Mouse (Mus musculus): ENCODE measurements around the gene Sipa1. TPM values are rescaled to one million over a fixed set of nuclear protein-coding genes. Genes with fewer than 3 reads are reported as not detected.
A peak's percentile ranks its signal among the peaks of the same experiment; 100 is the strongest.

Gene Sipa1
- polyA plus RNA-seq, 1 experiment, result 417 TPM

DNA sequence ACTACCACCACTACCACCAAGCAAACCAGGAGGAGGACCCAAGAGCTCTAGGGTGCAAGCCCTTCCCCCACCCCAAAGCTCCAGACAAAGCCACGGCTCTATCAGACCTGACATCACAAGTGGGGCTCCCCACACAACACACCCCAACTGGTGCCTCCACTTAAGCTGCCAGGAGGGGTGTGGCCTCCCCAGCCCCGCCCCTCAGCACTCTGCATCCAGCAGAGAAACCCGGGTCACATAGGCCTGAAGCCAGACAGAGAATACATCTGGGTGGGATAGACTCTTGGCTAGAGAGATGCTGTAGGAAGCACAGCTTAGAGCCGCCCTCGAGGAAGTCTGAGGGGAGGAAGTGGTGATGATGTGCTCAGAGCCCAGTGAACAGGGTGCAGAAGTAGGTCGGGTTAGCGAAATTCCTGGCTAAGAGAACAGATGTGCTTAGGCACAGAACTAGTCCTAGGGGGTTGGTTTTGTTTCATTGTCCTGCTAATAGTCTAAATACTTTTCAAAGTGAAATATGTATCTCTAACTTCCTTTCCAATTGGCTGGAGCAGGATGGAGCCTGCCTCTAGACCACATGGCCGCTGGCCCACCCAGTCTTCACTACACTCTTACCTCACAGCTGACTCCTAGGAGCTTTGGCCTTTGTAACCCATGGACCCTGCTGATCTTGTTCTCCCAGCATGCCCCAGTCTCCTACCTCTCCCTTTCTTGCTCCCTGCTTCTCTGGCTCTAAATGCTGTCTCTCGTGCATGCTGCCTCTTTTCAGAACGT, 41.5 kb upstream of the Sipa1 start:
- TF ChIP-seq POLR2A (IDR thresholded peaks at IDR 0.05; ENCODE audit: low read depth, low read length) (no peak), CTCF (IDR thresholded peaks at IDR 0.05; ENCODE audit: extremely low read depth, insufficient read depth, insufficient read length, insufficient replicate concordance) (no peak)
- H3K36me3 ChIP-seq (ENCODE audit: control insufficient read depth, insufficient read depth, low read length), result peaks cover 42% of the 10 kb centered on the region
- WGBS, result 36% methylated on average over 10 of the region's 10 CpGs
- no peaks in the 10 kb centered on the region for H3K27me3 ChIP-seq (ENCODE audit: control insufficient read depth, insufficient read depth, low read length)
- peak overlapping the region; percentile 47 for H3K27ac ChIP-seq (ENCODE audit: insufficient read depth, low read length)
- DNase-seq (ENCODE audit: low read depth in 1 of 2, low spot score in 2 of 2), result no peak
- peaks cover 5% of the 10 kb centered on the region; the same call in 1 of the 2 replicates for H3K4me1 ChIP-seq (ENCODE audit: control insufficient read depth, insufficient read depth, insufficient read length)
- no peak overlapping the region for H3K4me3 ChIP-seq (ENCODE audit: extremely low read depth, insufficient read depth, insufficient read length)

- no peak for DNase-seq (ENCODE audit: low read depth in 1 of 2, low spot score in 2 of 2)
- TF ChIP-seq POLR2A (IDR thresholded peaks at IDR 0.05; ENCODE audit: low read depth, low read length) (no peak), CTCF (IDR thresholded peaks at IDR 0.05; ENCODE audit: extremely low read depth, insufficient read depth, insufficient read length, insufficient replicate concordance) (no peak)
- H3K27ac ChIP-seq (ENCODE audit: insufficient read depth, low read length), result peak within 1 kb of the TSS; percentile 47
- peaks cover 5% of the 10 kb centered on the region; the same call in 1 of the 2 replicates for H3K4me1 ChIP-seq (ENCODE audit: control insufficient read depth, insufficient read depth, insufficient read length)
- WGBS, result 70% methylated on average over 17 of the region's 17 CpGs
- H3K4me3 ChIP-seq (ENCODE audit: extremely low read depth, insufficient read depth, insufficient read length), result no peak within 1 kb of the TSS
- H3K36me3 ChIP-seq (ENCODE audit: control insufficient read depth, insufficient read depth, low read length), result peaks cover 45% of the 10 kb centered on the region
- no peaks in the 10 kb centered on the region for H3K27me3 ChIP-seq (ENCODE audit: control insufficient read depth, insufficient read depth, low read length)
These were observed 40.8 kb upstream of the Sipa1 start, which contains the start of gene Kcnk7 for GRCm38 (mm10) chr19:5704163-5704800. Gene Kcnk7 (plus strand): TSS chr19:5704367.

DNA sequence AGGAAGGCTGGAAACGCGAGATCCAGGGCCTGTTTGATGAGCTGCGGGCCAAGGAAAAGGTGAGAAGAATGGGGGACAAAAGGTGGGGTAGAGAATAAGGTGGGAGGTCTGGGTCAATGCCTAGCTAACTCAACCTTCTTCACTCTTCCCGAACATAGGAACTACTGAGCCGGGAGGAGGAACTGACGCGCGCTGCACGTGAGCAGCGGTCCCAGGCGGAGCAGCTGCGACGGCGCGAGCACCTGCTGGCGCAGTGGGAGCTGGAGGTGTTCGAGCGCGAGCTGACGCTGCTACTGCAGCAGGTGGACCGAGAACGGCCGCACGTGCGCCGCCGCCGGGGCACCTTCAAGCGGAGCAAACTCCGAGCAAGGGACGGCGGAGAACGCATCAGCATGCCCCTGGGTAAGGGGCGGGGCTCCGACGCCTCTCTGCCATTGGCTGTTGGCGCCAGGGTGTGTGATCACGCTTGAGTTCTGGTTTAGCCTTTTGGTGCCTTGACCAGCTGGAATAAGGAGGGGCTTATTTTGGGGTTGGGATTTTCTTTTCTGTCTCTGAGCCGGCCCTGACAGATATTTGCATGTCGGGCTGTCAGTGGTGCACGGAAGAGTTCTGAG, 32.4 kb upstream of the Sipa1 start:
- Histone ChIP-seq H3K4me3 (ENCODE audit: extremely low read depth, insufficient read depth, insufficient read length) (no peak overlapping the region), H3K27me3 (ENCODE audit: control insufficient read depth, insufficient read depth, low read length) (no peaks in the 10 kb centered on the region), H3K4me1 (ENCODE audit: control insufficient read depth, insufficient read depth, insufficient read length) (peaks cover 10% of the 10 kb centered on the region; the same call in 1 of the 2 replicates), H3K27ac (ENCODE audit: insufficient read depth, low read length) (no peak overlapping the region), H3K36me3 (ENCODE audit: control insufficient read depth, insufficient read depth, low read length) (peaks cover 69% of the 10 kb centered on the region)
- no peak for DNase-seq (ENCODE audit: low read depth in 1 of 2, low spot score in 2 of 2)
- TF ChIP-seq CTCF (IDR thresholded peaks at IDR 0.05; ENCODE audit: extremely low read depth, insufficient read depth, insufficient read length, insufficient replicate concordance) (no peak), POLR2A (IDR thresholded peaks at IDR 0.05; ENCODE audit: low read depth, low read length) (no peak)
- WGBS, result 94% methylated on average over 41 of the region's 41 CpGs

DNA sequence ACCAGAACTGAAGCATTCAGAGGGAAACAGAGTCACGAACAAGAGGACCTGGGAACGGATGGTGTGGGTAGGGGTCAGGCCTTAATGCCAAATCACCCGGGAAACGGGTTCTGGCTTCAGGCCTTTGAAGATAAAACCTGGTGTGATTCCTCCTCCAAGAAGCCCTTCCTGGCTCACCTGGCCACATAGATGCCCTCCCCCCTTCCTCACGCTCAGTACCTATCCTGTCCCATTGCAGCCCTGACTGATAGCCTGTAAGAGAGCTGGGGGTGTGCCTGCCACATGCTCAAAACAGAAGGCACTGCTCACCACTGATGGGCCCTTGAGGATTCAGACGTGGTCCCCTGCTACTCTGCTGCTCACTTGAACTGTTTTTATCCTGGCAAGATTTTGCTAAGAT, 30.3 kb upstream of the Sipa1 start:
- no peak for DNase-seq (ENCODE audit: low read depth in 1 of 2, low spot score in 2 of 2)
- 83% methylated on average over 6 of the region's 6 CpGs for whole genome bisulfite sequencing
- peaks cover 52% of the 10 kb centered on the region for H3K36me3 ChIP-seq (ENCODE audit: control insufficient read depth, insufficient read depth, low read length)
- TF ChIP-seq POLR2A (IDR thresholded peaks at IDR 0.05; ENCODE audit: low read depth, low read length), result no peak
- no peak overlapping the region for H3K4me3 ChIP-seq (ENCODE audit: extremely low read depth, insufficient read depth, insufficient read length)
- no peak overlapping the region for H3K27ac ChIP-seq (ENCODE audit: insufficient read depth, low read length)
- no peaks in the 10 kb centered on the region for H3K27me3 ChIP-seq (ENCODE audit: control insufficient read depth, insufficient read depth, low read length)
- H3K4me1 ChIP-seq (ENCODE audit: control insufficient read depth, insufficient read depth, insufficient read length), result peaks cover 17% of the 10 kb centered on the region

DNA sequence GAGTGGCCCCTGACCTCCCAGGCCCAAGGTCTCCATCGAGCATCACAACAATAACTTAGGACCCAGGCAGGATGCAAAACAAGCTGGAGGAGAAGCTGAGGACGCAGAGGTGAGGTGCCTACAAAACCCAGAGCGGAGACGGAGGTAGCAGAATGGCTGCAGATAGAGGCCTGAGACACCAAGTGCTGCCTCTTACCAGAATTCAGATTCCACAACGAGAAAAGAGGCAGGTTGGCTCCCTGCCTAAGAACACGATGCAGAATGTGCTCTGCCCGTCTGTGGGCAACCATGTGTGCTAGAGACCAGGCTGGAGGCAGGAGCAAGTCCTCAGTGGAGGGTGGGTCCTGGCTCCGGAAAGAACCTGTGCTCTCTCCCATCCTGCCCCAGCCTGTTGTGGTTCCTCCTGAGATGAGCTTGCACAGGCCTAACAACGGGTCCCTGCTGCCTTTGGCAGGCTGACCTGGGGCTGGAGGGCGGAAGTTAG, 29.4 kb upstream of the Sipa1 start:
- 46% methylated on average over 10 of the region's 10 CpGs for WGBS
- Histone ChIP-seq H3K4me1 (ENCODE audit: control insufficient read depth, insufficient read depth, insufficient read length) (peaks cover 18% of the 10 kb centered on the region), H3K4me3 (ENCODE audit: extremely low read depth, insufficient read depth, insufficient read length) (peak overlapping the region; percentile 19; the same call in 1 of the 2 replicates), H3K27me3 (ENCODE audit: control insufficient read depth, insufficient read depth, low read length) (no peaks in the 10 kb centered on the region), H3K27ac (ENCODE audit: insufficient read depth, low read length) (peak overlapping the region; percentile 7), H3K36me3 (ENCODE audit: control insufficient read depth, insufficient read depth, low read length) (peaks cover 47% of the 10 kb centered on the region)
- no peak for DNase-seq (ENCODE audit: low read depth in 1 of 2, low spot score in 2 of 2)
- TF ChIP-seq POLR2A (IDR thresholded peaks at IDR 0.05; ENCODE audit: low read depth, low read length), result no peak
- TF ChIP-seq CTCF (IDR thresholded peaks at IDR 0.05; ENCODE audit: extremely low read depth, insufficient read depth, insufficient read length, insufficient replicate concordance), result no peak

DNA sequence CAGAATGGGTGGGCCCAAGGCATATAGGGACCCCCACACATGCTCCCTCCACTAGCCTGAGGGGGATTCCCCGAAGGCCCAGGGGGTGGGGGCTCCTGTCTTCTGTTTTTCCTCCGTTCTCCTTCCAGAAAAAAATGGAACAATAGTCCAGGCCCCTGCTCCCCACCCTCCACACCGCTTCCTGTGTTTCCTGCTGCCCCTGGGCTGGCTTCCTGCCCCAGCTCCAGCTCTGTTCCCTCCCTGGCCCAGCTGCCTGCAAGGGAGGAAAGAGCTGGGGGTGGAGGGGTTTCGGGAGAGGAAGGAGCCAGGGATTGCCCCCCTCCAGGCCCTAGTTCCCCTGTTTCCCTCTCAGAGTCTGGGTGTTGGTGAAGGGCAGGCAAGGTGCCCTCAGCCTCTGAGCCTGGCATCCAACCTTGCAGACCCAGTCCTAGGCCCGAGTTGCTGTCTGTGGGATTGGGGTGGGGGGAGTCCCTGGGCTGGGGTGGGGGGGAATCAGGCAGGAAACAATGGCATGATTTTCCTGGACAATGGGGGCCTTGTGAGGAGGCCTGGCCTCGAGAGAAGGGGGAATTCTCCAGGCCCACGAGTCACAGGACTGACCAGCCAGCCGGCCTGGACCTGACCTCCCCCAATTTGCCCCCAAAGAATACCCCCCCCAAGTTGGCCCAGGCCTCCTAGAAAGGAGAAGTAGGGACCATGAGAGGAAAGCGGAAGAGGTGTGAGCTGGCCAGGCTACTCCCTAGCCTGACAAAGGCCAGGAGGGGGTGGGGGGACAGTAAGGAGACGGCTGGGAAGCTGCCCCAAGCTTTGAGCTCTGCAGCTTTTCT, 28.8 kb upstream of the Sipa1 start:
- peaks cover 40% of the 10 kb centered on the region for H3K36me3 ChIP-seq (ENCODE audit: control insufficient read depth, insufficient read depth, low read length)
- DNase-seq (ENCODE audit: low read depth in 1 of 2, low spot score in 2 of 2), result no peak
- WGBS, result 40% methylated on average over 10 of the region's 10 CpGs
- H3K4me3 ChIP-seq (ENCODE audit: extremely low read depth, insufficient read depth, insufficient read length), result peak overlapping the region; percentile 37; the same call in 1 of the 2 replicates
- no peaks in the 10 kb centered on the region for H3K27me3 ChIP-seq (ENCODE audit: control insufficient read depth, insufficient read depth, low read length)
- TF ChIP-seq CTCF (IDR thresholded peaks at IDR 0.05; ENCODE audit: extremely low read depth, insufficient read depth, insufficient read length, insufficient replicate concordance) (no peak), POLR2A (IDR thresholded peaks at IDR 0.05; ENCODE audit: low read depth, low read length) (no peak)
- H3K27ac ChIP-seq (ENCODE audit: insufficient read depth, low read length), result peak overlapping the region; percentile 53
- H3K4me1 ChIP-seq (ENCODE audit: control insufficient read depth, insufficient read depth, insufficient read length), result peaks cover 25% of the 10 kb centered on the region
